Mouse (Mus musculus): ENCODE results near the gene Gm21190.
"Not testable (repeated sequence)": the region's sequence is repeated elsewhere in the genome, so short reads cannot be mapped to it uniquely, and the experiment has no call there.

The Gm21190 gene

DNA sequence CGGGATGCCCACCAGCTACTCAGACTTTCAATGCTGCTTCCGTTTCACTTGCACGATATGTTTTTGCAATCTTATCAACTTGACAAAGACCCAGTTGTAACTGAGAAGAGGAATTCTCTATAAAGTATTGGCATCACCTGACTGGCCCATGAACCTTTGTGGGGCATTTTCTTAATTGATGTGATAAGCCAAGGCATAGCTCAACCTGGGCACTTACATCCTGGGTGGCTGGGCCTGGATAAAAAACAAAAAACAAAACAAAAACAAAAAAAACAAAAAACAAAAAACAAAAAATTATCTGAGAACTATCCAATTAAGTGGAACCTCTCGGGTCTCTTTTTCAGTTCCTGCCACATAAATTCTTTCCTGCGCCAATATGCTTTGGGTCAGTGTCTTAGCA, 40.3 kb downstream of the Gm21190 start:
- no peak for DNase-seq

- DNase-seq: not testable (repeated sequence)
These were observed 44.4 kb downstream of the Gm21190 start for GRCm38 (mm10) chr5:15484616-15485015.

DNA sequence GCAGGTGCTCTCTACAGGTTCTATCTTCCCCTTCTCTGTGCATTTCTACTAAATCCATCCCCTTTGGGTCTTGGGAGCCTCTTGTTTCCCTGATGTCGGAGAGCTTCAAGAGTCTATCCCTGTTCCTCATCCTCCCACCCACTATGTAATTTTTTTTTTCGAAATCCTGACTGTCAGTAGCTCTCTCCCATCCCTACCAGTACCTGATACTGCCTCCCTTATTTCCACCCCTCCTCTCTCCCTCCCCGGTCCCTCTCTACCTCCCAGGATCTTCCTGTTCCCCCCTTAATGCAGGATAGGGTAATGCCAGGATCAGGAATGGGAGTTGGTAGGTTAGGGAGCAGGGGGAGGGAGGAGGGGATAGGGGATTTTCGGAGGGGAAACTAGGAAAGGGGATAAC, 45.4 kb downstream of the Gm21190 start:
- not testable (repeated sequence) for DNase-seq

DNA sequence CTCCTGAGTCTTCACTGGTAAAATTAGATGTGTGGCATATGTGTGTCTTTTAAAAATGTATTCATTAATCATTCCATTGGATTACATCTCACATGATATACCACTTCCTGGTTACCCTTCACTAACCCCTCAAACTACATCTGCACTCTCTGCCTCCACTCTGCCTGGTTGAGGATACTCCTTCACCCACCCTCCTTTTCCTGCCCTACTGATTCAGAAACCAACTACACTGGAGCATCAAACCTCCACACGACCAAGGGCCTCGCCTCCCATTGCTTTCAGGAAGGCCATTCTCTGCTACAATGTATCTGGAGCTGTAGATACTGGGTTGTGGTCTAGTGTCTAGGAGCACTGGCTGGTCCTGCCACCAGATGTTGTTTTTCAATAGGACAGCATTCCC, 46.2 kb downstream of the Gm21190 start:
- DNase-seq: not testable (repeated sequence)

GRCm38 (mm10) chr5:15476423-15476822, 52.6 kb downstream of the Gm21190 start, which contains the start of gene Gm21149:
Gene Gm21149, minus strand, starts transcription at chr5:15476523.
- DNase-seq: not testable (repeated sequence)

Data from kidney, postnatal 4 days (tissue).